Mouse (Mus musculus) myocyte (in vitro differentiated cells): Measurements from ENCODE around the gene Dnajb13.

Source experiments
- CEBPB ChIP-seq: IDR thresholded peaks from 2 replicates; pipeline ENCODE4 v1.6.1; 2011; ENCODE audit warnings: mild to moderate bottlenecking, moderate library complexity; ENCODE audit not compliant: poor library complexity, insufficient read depth, severe bottlenecking
- E2F4 ChIP-seq: IDR thresholded peaks from one replicate; pipeline ENCODE4 v1.6.1; 2011; ENCODE audit warnings: mild to moderate bottlenecking, control low read depth, moderate library complexity; ENCODE audit not compliant: insufficient read depth
- MAX ChIP-seq: IDR thresholded peaks from one replicate; pipeline ENCODE4 v1.6.1; 2011; ENCODE audit warnings: low read depth, mild to moderate bottlenecking, control low read depth
- POLR2A ChIP-seq: IDR thresholded peaks from one replicate; pipeline ENCODE4 v1.6.1; 2011; ENCODE audit warnings: low read depth, mild to moderate bottlenecking, control low read depth, moderate library complexity; ENCODE audit not compliant: insufficient read length
- SRF ChIP-seq: IDR thresholded peaks from one replicate; pipeline ENCODE4 v1.6.1; 2011; ENCODE audit warnings: low read depth; ENCODE audit not compliant: control insufficient read depth, insufficient read length
- TCF12 ChIP-seq: IDR thresholded peaks from one replicate; pipeline ENCODE4 v1.6.1; 2011; ENCODE audit warnings: mild to moderate bottlenecking, control low read depth; ENCODE audit not compliant: poor library complexity, insufficient read depth, severe bottlenecking

GRCm38 (mm10) chr7:100502374-100502922 lies 12.3 kb downstream of the Dnajb13 start:
- no peak for TF ChIP-seq E2F4
- TF ChIP-seq MAX: no peak
- no peak for TF ChIP-seq POLR2A
- TF ChIP-seq CEBPB: no peak
- no peak for TF ChIP-seq TCF12
- no peak for TF ChIP-seq SRF
